Mouse (Mus musculus) adrenal gland, adult 8-10 months (tissue): ENCODE data around the gene Msantd2. TPM values are rescaled to one million over a fixed set of nuclear protein-coding genes. Genes with fewer than 3 reads are reported as not detected.

Experiments
- DNase-seq: peaks from one replicate; pipeline ENCODE4 v3.0.0; 2022
- total RNA-seq, 4 experiments: library from RNA; stranded (reverse); gene quantifications; 2 replicates each; pipeline ENCODE4 v1.2.4; 2022

Gene Msantd2
- total RNA-seq, 4 experiments from 2014 or later, result 17.2 to 33.2 (median 22.6) TPM

DNA sequence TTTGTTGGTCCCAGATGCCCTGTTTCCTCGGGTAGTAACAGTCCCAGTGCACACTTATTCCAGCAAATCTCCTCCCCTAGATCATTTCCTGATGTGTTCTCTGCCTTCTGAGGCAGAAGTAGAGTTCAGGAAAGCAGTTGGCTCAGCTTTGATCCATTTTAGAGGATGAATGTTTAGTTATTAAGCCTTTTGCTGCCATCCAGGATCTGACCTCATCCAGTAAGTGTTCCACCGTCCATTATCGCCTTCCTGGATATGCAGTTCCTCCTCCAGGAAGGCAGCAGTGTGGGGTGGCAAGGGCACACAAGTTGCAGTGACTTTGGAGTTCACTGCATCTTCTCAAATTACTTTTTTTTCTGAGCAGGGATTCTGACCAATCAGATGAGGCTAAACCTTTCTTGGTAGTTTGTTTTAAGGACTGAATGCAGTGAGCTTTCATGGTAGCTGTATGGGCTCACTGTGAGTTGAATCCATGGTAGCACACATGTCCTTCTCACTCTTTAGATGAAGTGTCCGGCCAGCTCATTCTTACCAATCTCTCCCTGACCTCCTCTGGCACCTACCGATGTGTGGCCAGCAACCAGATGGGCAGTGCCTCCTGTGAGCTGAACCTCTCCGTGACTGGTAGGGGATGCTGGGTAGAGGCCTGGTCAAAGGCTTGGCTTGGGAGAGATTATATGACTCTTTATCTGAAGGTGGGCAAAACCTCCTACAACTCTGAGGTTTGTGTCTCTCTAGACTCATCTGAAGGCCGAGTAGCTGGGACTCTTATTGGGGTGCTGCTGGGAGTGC lies 52.9 kb downstream of the Msantd2 start:
- no peak for DNase-seq

DNA sequence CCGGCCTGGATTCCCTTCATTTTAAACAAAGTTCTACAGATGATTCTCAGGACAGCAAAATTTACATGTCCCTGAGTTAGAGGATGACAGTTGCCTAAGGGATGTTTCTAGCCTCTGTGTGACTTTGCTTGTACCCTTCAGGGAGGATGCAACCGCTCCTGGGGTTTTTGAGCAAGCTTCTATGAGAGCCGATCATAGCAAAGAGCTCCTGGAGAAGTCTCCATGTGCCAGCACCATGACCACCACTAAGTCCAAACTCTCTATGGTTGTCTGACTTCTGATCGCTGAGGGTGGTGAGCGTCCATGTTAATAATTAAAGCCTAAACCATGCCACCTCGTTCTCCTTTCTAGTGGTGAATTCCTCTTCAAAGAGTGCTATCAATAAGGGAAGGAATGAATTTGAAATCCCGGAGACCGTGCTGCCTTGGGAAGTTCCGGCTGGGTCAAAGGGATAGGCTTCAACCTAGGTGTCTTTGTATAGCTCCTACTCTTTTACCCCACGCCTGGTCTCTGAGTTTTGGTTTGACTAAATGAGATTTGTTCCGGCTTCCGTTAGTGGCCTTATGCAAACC lies 54.8 kb downstream of the Msantd2 start:
- DNase-seq, result no peak

DNA sequence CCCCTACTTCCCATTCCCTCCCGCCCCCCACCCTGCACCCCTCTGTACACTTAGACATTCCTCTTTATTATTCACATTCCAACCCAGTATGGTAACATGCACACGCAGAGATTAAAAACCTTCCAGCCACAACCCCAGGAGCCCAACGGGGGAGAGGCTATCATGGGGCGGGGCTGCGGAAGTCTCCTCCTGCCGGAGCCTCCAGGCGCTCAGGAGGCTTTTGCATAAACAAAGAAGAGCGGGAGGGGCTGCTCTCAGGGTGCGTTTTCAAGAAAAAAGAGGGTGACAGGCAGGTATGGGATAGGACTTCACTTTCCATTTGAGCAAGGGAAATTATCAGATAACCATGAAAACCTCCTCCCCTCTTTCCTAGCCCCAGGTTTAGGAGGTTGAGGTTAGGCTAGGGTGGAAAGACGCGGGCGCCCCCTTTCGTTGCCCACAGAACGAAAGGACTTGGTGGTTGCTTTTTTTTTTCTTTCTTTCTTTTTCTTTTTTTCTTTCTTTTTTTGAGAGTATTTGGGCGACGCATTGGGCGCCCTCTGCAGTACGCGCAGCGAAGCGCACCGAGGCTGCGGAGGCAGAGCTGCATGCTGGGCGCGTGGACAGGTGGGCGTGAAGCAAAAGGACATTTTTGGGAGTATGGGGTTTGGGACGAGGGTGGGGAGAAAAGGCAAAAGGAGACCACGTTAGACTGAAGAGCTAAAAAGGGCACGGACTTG lies 55.5 kb downstream of the Msantd2 start:
- DNase-seq, result no peak

DNA sequence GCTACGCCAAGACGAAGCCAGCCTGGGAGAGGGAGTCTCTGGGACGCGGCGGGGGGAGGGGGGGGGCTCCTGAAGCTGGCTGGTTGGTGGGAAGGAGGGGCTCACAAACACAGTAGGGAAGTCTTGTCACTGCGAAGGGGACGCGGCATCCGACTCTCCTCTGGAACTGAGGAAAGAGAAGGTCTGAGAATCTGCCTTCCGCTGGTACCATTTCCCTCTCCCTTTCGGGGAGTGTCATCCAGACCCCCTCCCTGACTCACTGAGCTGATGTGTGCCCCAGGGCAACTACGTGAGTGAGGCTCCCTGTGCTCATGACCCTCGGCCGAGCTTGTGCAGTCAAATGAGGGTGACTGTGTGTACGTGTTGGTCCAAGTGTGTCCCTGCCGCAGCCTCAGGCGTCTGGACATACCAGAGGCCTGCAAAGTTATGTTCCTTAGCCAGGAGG lies 56.1 kb downstream of the Msantd2 start:
- DNase-seq, result no peak

DNA sequence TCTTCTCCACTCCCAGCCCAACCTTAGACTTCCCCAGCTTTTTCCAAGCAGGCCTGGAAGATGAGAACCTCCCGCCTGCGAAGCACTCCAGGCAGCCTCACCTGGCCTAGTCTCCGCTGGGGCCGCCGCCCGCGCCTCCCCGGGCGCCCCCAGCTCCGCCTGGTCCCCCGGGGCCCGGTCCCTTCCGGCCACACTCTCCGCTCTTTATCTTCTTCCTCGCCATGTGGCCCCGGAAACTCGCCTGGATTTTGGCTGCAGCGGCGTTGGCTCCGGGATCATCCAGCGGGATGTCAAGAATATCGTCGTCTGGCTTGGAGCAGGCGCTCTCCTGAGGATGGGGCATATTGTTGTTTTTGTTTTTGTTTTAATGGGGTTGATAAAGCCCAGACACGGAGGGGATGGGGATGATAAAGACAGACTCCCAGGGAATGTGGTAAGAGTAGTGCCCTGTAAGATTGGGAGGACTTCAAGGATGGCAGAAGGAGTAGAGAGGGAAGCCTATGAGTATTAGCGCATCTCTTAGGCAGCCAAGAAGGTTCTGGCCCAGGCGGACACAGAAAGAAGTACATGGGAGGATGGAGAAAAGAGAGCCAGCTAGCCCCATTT lies 56.8 kb downstream of the Msantd2 start:
- no peak for DNase-seq

DNA sequence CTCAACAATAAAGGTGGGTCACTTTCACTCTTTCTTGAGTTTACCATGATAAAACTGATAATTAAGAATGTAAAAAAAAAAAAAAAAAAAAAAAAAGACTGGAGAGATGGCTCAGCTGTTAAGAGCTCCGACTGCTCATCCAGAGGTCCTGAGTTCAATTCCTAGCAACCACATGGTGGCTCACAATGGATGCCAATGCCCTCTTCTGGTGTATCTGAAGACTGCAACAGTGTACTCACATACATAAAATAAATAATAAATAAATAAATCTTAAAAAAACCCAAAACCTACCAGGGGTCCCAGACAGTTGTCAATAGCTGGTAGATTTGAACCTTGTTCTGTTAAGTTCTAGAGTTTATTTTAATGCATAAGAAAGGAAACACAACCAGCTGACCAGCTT lies 57.8 kb downstream of the Msantd2 start:
- no peak for DNase-seq

DNA sequence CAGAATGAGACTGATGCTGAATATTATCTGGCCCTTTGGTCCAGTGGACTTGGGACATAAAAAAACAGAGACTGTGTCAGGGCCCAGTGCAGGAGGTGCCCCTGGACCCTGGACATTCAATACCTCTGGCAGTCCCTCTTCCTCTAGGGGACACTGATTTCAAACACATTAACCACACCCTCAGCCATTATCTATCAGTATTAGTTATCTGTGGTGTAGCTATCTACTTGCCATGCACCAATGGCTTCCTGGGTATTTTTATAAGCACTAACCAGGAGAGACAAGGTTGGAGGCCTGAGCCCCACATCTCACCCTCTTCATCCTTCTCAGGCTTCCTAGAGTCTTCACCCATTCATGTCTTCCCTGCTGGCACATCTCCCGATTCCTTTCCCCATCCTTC lies 61.3 kb downstream of the Msantd2 start:
- DNase-seq, result no peak

DNA sequence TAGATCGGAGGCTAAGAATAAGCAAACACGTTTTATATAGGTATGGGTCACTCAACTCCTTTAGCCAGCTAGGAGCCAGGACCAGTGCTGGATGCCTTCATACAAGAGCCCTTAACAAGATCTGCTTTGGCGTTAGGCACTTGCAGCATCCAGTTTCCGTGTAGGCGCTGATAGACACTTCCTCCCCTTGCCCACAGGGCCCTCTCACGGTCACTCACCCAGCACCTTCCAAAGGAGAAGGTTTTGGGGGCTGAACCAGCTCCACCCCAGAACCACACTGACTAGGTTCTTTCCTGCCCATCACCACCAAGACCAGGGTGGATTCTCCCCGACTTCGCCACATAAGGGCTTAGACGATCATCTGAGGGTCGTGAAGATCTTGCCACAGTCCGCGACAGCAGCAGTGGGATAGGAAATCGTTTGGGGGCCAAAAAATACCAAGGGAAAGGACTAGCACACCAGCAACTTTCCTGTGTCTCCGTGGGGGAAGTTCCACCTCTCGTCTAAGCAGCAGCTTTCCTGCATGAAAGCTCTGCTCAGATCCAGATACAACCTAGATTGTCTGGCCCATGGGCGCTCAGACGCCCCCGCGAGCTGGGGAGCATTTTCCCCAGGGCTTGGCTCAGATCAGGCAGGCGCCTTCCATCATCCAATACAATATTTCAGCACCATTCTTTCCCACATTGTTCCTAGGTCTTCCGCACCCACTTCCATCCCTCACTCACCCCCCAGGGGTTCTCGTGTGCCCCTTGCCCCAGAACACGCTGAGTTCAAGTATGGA lies 62.8 kb downstream of the Msantd2 start:
- DNase-seq, result no peak

DNA sequence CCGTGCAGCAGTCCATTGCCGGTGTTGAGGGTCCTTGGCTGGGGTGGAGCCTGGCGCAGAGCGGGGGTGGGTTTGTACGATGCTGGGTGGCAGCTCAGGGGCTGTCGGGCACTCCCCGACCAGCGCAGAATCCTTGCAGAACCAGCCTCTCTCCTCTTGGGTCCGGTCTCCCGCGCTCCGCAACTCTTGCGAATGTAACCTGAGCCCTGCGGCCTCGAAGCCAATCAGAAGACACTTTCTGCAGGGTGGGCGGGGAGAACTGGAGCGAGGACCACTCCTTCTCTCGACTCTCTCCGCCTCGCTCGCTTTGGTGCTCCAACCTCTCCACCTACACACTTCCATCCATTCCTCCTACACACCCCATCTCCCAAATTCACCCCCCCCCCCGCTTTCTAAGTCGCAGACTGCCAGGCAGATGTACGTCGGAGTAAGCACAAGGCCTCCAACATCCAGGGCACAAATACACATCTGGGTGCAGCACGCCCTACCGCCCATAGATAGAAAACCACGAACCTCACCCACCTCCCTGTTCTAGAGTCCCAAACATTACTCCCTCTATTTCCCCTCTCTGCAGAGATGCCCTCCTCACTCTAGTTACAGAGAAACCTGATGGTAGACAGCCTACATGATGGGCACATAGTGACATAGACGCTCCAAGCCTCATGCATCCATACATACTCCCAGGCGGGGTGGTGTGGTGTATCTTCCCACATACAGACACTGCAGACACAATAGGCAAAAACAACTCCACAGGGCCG lies 63.6 kb downstream of the Msantd2 start, which contains the start of gene Nrgn:
Nrgn (minus strand) TSS at position 369 of the 758 bp plus-strand sequence.
- peak; percentile 76 for DNase-seq

DNA sequence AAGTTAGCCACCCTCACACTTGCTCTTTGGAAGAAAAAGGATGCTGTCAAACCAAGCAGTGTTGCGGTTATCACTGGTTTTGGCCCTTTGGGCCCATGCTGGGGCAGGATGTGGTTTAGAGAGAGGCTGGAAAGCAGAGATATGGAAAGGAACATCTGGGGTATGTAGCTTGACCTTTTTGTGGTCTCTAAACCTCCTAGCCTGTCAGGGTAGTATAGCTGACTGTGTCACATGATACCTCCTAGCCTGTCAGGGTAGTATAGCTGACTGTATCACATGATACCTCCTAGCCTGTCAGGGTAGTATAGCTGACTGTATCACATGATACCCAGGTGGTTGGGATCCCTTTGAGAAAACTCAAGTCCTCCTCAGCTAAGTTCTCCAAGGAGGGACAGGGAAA lies 65.2 kb downstream of the Msantd2 start:
- DNase-seq, result no peak

DNA sequence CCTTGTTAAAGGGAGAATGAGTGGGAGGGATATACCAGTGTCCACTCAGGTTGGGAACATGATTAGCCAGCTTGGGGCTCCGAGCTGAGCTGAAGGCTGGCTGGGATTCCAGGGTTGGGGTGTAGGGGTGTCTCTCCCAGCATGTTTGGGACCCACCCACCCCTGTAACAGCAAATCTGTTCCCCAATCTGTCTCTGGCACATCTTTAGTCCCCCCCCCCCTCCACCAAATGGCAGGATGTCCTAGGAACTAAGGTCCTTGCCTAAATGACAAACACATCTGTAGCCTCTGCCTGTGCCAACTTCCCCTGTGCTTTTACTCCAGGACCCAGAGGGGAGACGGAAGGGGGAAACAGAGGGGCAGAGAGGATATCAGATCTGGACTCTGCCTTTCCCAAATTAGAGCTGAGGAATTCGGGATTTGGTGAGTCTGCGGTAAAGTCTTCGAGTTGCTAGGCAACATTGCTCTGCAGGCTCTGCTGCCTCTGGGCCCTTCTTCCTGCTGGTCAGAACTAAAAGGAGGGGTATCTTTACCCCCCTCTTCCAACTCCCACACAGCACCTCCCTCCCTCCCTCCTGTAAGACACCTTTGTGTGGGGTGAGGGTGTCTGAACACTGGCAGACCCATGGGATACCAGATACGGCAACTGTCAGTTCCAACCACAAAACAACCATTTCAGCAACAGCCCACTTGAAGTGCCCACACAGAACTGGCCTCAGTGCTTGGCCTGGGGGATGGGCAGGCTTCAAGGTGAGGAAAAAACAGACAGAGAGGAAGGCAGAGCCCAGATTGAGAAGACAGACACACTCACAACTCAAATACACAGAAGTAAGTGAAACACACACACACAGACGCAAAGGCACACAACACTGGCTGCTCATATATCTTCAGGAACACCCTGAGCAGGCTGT lies 66.0 kb downstream of the Msantd2 start, which contains the start of gene Siae:
Siae (plus strand) TSS at position 861 of the 911 bp plus-strand sequence.
- no peak for DNase-seq

DNA sequence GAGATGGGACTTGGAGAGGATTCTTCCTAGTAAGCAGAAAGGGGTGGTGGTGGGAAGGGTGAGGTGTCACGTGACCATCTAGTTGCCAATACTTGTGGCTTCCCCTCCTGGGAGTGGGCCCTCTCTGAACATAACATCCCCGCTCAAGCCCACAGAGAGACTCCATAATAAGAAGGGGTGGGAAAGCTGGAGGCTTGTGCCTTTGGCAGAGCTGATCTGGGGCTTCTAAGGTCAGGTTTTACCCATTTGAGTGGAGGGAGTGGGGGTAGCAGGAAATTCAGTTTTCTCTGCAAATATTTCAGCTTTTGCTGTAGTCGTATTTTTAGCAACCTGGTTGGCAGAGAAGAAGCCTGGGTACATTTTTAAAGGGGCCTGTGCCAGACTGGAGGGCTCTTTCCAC lies 67.2 kb downstream of the Msantd2 start:
- DNase-seq, result no peak

DNA sequence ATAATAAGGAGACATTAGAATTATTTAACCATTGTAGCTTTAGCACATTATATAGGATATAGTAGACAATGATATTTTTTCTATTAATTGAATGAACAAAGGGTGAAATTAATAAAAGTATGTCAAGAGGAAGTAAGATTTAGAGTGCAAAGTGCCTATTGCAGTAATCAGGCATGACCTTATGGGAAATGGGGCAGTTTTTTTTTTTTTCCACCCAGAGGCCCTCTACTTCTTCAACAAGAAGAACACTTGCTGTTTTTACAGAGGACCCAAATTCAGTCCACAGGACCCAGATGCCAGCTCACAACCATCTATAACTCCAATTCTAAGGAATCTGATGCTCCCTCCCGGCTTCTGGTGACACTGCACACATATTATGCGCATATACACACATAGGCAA lies 71.5 kb downstream of the Msantd2 start:
- no peak for DNase-seq

DNA sequence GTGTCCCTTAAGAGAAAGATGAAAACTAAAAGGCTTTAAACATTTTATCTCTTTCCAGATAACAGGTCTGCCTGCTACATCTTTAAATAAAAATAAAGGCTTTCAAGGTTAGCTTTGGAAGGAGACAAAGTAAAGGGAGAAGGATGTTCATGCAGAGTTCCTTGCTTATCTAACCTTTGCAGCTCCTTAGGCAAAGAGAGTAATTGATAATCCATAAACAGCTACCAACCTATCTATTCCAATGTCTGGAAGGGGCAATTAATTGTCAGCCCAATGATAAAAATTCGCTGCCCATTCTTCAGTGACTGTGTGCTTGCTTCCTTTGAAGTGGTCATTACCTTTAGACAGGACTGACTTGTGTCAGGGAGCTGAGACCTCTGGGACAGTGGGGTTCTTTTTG lies 74.7 kb downstream of the Msantd2 start:
- no peak for DNase-seq

DNA sequence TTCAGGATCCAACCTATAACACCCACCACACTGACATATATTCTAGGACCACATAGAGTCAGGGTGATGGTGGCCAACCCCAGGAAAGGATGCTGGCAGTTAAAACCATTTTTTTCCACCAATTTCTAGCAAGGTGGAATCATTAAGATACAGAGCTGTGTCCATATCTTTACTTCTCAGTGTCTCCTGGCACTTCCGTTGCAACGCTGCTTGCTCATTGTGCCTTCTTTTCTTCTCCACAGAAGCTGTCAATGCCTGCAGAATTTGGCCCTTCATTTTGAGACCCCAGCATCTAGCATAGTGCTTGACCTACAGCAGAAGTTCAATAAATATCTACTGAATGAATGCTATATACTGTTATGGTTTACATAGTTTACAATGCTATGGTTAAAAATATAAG lies 77.9 kb downstream of the Msantd2 start:
- DNase-seq, result no peak

DNA sequence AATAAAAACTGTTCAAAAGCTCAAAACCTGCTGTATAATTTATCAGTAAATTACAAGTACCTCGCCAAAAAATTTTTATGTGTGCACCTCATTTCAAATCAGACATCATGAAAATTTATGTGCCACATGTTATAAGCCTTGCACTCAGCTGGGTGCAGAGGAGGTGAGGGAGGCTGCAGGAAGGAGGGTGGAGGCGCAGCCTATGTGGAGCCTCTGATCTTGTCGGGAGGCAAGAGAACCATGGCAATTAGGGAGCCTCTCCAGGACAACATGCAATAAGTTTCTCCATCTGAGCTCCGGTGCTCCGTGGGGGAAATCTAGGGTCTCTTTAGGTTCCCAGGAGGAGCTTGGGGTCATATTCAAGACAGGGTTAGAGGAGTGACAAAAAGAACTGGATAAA lies 78.3 kb downstream of the Msantd2 start:
- no peak for DNase-seq

DNA sequence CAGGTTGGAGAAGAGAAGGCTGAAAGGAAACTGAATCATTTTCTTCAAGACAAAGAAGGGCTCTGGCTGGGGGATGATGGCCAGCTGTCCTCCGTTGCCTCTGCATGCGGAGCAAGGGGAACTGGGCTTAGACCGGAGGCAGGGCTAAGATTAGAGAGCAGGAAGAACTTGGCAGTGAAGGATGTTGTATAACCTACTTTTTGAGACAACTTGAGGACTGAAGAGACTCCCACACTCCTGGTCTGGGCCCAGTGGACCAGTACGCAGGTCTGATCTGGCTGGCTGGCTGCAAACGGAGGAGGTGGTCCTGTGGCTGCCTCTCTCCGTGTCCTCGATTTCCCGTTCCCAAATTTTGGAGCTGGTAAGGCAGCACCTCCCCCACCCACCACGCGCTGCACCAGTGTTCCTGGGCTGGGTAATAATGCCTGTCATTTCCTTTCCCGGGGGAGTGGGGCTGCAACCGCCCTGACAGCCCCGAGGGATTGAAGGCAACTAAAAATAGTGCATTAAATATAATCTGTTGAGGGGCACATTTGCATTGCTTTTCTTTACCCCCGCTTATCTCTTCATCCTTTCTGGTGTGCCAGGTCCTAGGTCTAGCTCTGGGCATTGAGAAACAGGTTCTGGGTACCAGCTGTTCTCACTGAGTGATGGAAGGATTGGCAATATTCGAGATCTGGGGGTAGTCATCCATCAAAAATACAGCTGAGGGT lies 78.9 kb downstream of the Msantd2 start:
- DNase-seq, result no peak

DNA sequence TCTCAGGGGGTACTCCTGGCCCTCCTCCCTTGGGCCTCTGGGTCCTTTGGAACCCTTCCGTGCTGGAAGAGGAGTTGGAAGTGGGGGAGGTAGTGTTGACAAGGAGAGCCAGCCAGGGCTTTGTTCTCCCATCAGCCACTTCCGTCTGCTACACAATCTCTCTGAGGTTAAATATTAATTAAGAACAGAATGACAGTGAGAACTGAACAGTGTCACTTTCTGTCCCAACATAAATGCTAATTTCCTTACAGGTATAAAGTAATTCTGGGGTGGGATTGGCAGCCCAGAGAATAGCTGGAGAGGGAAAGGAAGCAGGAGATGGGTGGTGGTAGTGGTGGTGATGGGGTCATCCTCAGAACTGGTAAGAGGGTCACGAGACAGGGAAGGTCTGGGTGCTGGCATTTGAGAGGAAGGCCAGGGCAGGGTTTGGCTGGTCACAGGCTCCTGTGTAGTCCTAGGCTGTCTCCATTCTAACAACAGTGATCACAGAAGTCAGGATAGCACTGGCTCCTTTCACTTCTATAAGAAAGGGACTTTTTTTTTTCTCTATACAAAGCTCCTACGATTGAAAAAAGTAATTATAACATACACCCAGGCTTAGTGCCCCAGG lies 79.6 kb downstream of the Msantd2 start:
- no peak for DNase-seq

DNA sequence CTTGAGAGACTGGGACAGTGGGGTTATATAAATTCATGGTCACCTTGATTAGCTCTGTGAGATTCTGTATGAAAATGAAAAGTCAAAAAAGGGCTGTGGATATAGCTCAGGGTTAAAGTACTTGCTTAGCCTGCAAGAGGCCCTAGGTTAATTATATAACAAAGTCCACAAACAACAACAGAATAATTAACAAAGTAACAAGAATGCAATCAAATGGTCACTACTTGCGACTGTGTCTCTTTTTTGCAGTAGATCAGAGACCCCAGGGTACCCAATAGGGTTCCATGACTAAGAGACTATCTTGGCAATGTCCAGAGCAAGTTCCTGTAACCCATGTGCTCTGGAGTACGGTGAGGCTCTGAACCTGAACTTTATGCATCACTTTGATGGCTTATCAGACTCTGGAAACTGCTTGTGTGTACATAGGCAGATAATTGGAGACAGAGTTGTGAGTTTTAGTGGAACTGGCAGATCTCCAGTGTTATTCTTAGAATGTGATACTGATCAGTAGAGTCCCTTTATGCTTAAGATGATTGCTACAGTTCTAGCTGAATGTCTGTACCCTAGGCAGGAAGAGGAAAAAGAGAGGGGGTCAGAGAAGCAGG lies 80.2 kb downstream of the Msantd2 start:
- DNase-seq, result no peak
